Mouse (Mus musculus) spleen, postnatal 10 days (tissue): ENCODE results near the gene Tat.
A peak's percentile ranks its signal among the peaks of the same experiment; 100 is the strongest.
"Not testable (repeated sequence)": the region's sequence is repeated elsewhere in the genome, so short reads cannot be mapped to it uniquely, and the experiment has no call there.

Experiments used
- DNase-seq, 2 experiments: peaks; one replicate each; pipeline ENCODE4 v3.0.0; 2021 to 2022; ENCODE audit warnings: low spot score in 2 of 2

Tat gene

GRCm38 (mm10) chr8:109982386-109983105, 7.7 kb upstream of the Tat start:
- no peak for DNase-seq

GRCm38 (mm10) chr8:109983944-109984343, 6.3 kb upstream of the Tat start:
- DNase-seq, result no peak

GRCm38 (mm10) chr8:109986384-109986783, 3.9 kb upstream of the Tat start:
- no peak for DNase-seq

- no peak for DNase-seq
Measured at GRCm38 (mm10) chr8:109987776-109988175, 2.5 kb upstream of the Tat start.

- no peak for DNase-seq
Measured at GRCm38 (mm10) chr8:109989151-109989550, 1.1 kb upstream of the Tat start.

- DNase-seq, result no peak
Measured at GRCm38 (mm10) chr8:109992166-109992565, 1.9 kb downstream of the Tat start.

GRCm38 (mm10) chr8:109992951-109993350, 2.7 kb downstream of the Tat start:
- DNase-seq, result no peak

GRCm38 (mm10) chr8:109997381-109997780, 7.1 kb downstream of the Tat start:
- no peak for DNase-seq

GRCm38 (mm10) chr8:109998066-109998465, 7.8 kb downstream of the Tat start:
- no peak for DNase-seq

- DNase-seq, result no peak
Measured at GRCm38 (mm10) chr8:109999974-110000373, 9.7 kb downstream of the Tat start.

GRCm38 (mm10) chr8:110002953-110003352, 12.7 kb downstream of the Tat start:
- peak; percentile 15 to 55 for DNase-seq

GRCm38 (mm10) chr8:110004300-110004699, 14.1 kb downstream of the Tat start:
- DNase-seq, result no peak

GRCm38 (mm10) chr8:110006312-110007023, 16.2 kb downstream of the Tat start:
- no peak for DNase-seq

GRCm38 (mm10) chr8:110008228-110008994, 18.2 kb downstream of the Tat start:
- no peak for DNase-seq

- DNase-seq, result no peak
Measured at GRCm38 (mm10) chr8:110008995-110009446, 18.8 kb downstream of the Tat start.

- DNase-seq, result peak; percentile 7 to 52
Measured at GRCm38 (mm10) chr8:110010868-110011267, 20.6 kb downstream of the Tat start.

- no peak for DNase-seq
Measured at GRCm38 (mm10) chr8:110022081-110022480, 31.8 kb downstream of the Tat start.

GRCm38 (mm10) chr8:110022768-110023344, 32.6 kb downstream of the Tat start:
- DNase-seq, result no peak

GRCm38 (mm10) chr8:110033771-110034170, 43.5 kb downstream of the Tat start:
- not testable (repeated sequence) for DNase-seq

GRCm38 (mm10) chr8:110034331-110034730, 44.1 kb downstream of the Tat start:
- DNase-seq, result no peak

- no peak for DNase-seq
Measured at GRCm38 (mm10) chr8:110036156-110036555, 45.9 kb downstream of the Tat start.

- DNase-seq, result no peak
Measured at GRCm38 (mm10) chr8:110039216-110039615, 49.0 kb downstream of the Tat start.
